Mouse (Mus musculus): ENCODE measurements at regions not wholly inside any gene's neighbourhood (a gene's known extent, or its start where the extent isn't known, plus 50 kb on each side); places are given as distances from the start of the nearest gene placed in this dataset.

GRCm38 (mm10) chr1:155487796-155488195, 70.1 kb upstream of the Acbd6 start:
- TF ChIP-seq CTCF (IDR thresholded peaks at IDR 0.05; ENCODE audit: low read depth) = no peak
- TF ChIP-seq EP300 (IDR thresholded peaks at IDR 0.05; ENCODE audit: low read depth) = no peak
